Mouse (Mus musculus): ENCODE results near the gene Gm17651. TPM values are rescaled to one million over a fixed set of nuclear protein-coding genes. Genes with fewer than 3 reads are reported as not detected.

Gm17651 gene
- not detected in 2 replicates for polyA plus RNA-seq (2016; fragmentation: Nextera tagmentation; extraction: Ambion mirVana)

- Histone ChIP-seq H3K4me3 (replicated peaks) (no peak within 1 kb of the TSS), H3K27ac (no peak within 1 kb of the TSS), H3K9me3 (no peaks in the 10 kb centered on the region), H3K4me1 (no peaks in the 10 kb centered on the region), H3K36me3 (replicated peaks) (peaks cover 11% of the 10 kb centered on the region), H3K9ac (no peak within 1 kb of the TSS), H3K27me3 (peaks cover 6% of the 10 kb centered on the region; the same call in 1 of the 2 replicates), H3K4me2 (no peak within 1 kb of the TSS)
- no peak for ATAC-seq (ENCODE audit: low FRiP score)
- 90% methylated on average over 7 of the region's 7 CpGs for WGBS
These were observed at the start of gene Gm17651 for GRCm38 (mm10) chr3:97674644-97675110. Gene Gm17651 (minus strand): TSS chr3:97674694.

GRCm38 (mm10) chr3:97719116-97719515, 44.6 kb upstream of the Gm17651 start:
- Histone ChIP-seq H3K4me3 (replicated peaks) (no peak overlapping the region), H3K27ac (no peak overlapping the region), H3K36me3 (replicated peaks) (no peaks in the 10 kb centered on the region), H3K4me2 (no peak overlapping the region), H3K27me3 (no peaks in the 10 kb centered on the region), H3K9ac (no peak overlapping the region), H3K9me3 (0 out of 2 replicates have a peak, but pooled peaks cover 6% of the 10 kb centered on the region), H3K4me1 (no peaks in the 10 kb centered on the region)
- ATAC-seq (ENCODE audit: low FRiP score), result no peak
- 82% methylated on average over 9 of the region's 9 CpGs for WGBS

- no peaks in the 10 kb centered on the region for H3K4me1 ChIP-seq
- 86% methylated on average over 1 of the region's 1 CpGs for WGBS
These were observed 41.4 kb upstream of the Gm17651 start for GRCm38 (mm10) chr3:97715922-97716321.

GRCm38 (mm10) chr3:97710881-97711280, 36.4 kb upstream of the Gm17651 start:
- WGBS, result 67% methylated on average over 5 of the region's 5 CpGs
- Histone ChIP-seq H3K36me3 (replicated peaks) (no peaks in the 10 kb centered on the region), H3K9me3 (no peaks in the 10 kb centered on the region), H3K27me3 (no peaks in the 10 kb centered on the region), H3K27ac (no peak overlapping the region), H3K4me2 (no peak overlapping the region), H3K4me1 (no peaks in the 10 kb centered on the region), H3K9ac (no peak overlapping the region), H3K4me3 (replicated peaks) (no peak overlapping the region)
- ATAC-seq (ENCODE audit: low FRiP score), result no peak

More at GRCm38 (mm10) chr3:97715922-97716321, 41.4 kb upstream of the Gm17651 start:
- H3K27ac ChIP-seq, result no peak overlapping the region
- no peak overlapping the region for H3K4me2 ChIP-seq
- H3K27me3 ChIP-seq, result no peaks in the 10 kb centered on the region
- no peaks in the 10 kb centered on the region for H3K9me3 ChIP-seq
- H3K9ac ChIP-seq, result no peak overlapping the region
- H3K36me3 ChIP-seq (replicated peaks), result no peaks in the 10 kb centered on the region
- ATAC-seq (ENCODE audit: low FRiP score), result no peak
- no peak overlapping the region for H3K4me3 ChIP-seq (replicated peaks)

GRCm38 (mm10) chr3:97710134-97710533, 35.6 kb upstream of the Gm17651 start:
- WGBS, result 89% methylated on average over 11 of the region's 11 CpGs
- H3K9ac ChIP-seq, result no peak overlapping the region
- no peak overlapping the region for H3K27ac ChIP-seq
- no peaks in the 10 kb centered on the region for H3K4me1 ChIP-seq
- no peak overlapping the region for H3K4me2 ChIP-seq
- H3K4me3 ChIP-seq (replicated peaks), result no peak overlapping the region
- H3K27me3 ChIP-seq, result no peaks in the 10 kb centered on the region
- no peak for ATAC-seq (ENCODE audit: low FRiP score)
- H3K36me3 ChIP-seq (replicated peaks), result no peaks in the 10 kb centered on the region
- H3K9me3 ChIP-seq, result no peaks in the 10 kb centered on the region

- H3K27ac ChIP-seq, result no peak overlapping the region
- no peak for ATAC-seq (ENCODE audit: low FRiP score)
- H3K27me3 ChIP-seq, result no peaks in the 10 kb centered on the region
- H3K4me1 ChIP-seq, result no peaks in the 10 kb centered on the region
- no peak overlapping the region for H3K4me3 ChIP-seq (replicated peaks)
- H3K9me3 ChIP-seq, result no peaks in the 10 kb centered on the region
- WGBS, result 92% methylated on average over 4 of the region's 4 CpGs
- no peaks in the 10 kb centered on the region for H3K36me3 ChIP-seq (replicated peaks)
- no peak overlapping the region for H3K9ac ChIP-seq
- no peak overlapping the region for H3K4me2 ChIP-seq
These were observed 32.1 kb upstream of the Gm17651 start for GRCm38 (mm10) chr3:97706561-97706960.

GRCm38 (mm10) chr3:97705508-97705907, 31.0 kb upstream of the Gm17651 start:
- no peaks in the 10 kb centered on the region for H3K36me3 ChIP-seq (replicated peaks)
- no peaks in the 10 kb centered on the region for H3K4me1 ChIP-seq
- no peaks in the 10 kb centered on the region for H3K27me3 ChIP-seq
- H3K9me3 ChIP-seq, result no peaks in the 10 kb centered on the region
- WGBS, result 83% methylated on average over 3 of the region's 3 CpGs
- no peak overlapping the region for H3K9ac ChIP-seq
- no peak overlapping the region for H3K27ac ChIP-seq
- H3K4me3 ChIP-seq (replicated peaks), result no peak overlapping the region
- ATAC-seq (ENCODE audit: low FRiP score), result no peak
- no peak overlapping the region for H3K4me2 ChIP-seq

GRCm38 (mm10) chr3:97702448-97703080, 28.1 kb upstream of the Gm17651 start:
- ATAC-seq (ENCODE audit: low FRiP score), result no peak
- WGBS, result 93% methylated on average over 11 of the region's 11 CpGs
- Histone ChIP-seq H3K9me3 (no peaks in the 10 kb centered on the region), H3K27me3 (no peaks in the 10 kb centered on the region), H3K9ac (no peak overlapping the region), H3K36me3 (replicated peaks) (no peaks in the 10 kb centered on the region), H3K27ac (no peak overlapping the region), H3K4me2 (no peak overlapping the region), H3K4me1 (no peaks in the 10 kb centered on the region), H3K4me3 (replicated peaks) (no peak overlapping the region)

- Histone ChIP-seq H3K9me3 (no peaks in the 10 kb centered on the region), H3K27me3 (no peaks in the 10 kb centered on the region), H3K27ac (no peak overlapping the region), H3K4me2 (no peak overlapping the region), H3K4me3 (replicated peaks) (no peak overlapping the region), H3K4me1 (no peaks in the 10 kb centered on the region), H3K9ac (no peak overlapping the region), H3K36me3 (replicated peaks) (no peaks in the 10 kb centered on the region)
- no peak for ATAC-seq (ENCODE audit: low FRiP score)
- 73% methylated on average over 3 of the region's 3 CpGs for WGBS
These were observed 26.7 kb upstream of the Gm17651 start for GRCm38 (mm10) chr3:97701198-97701597.

- H3K4me2 ChIP-seq, result no peak overlapping the region
- no peaks in the 10 kb centered on the region for H3K4me1 ChIP-seq
- 84% methylated on average over 3 of the region's 3 CpGs for WGBS
- H3K4me3 ChIP-seq (replicated peaks), result no peak overlapping the region
- H3K9me3 ChIP-seq, result no peaks in the 10 kb centered on the region
- H3K27ac ChIP-seq, result no peak overlapping the region
- no peak for ATAC-seq (ENCODE audit: low FRiP score)
- H3K36me3 ChIP-seq (replicated peaks), result no peaks in the 10 kb centered on the region
- H3K27me3 ChIP-seq, result no peaks in the 10 kb centered on the region
- no peak overlapping the region for H3K9ac ChIP-seq
These were observed 24.6 kb upstream of the Gm17651 start for GRCm38 (mm10) chr3:97699061-97699460.

GRCm38 (mm10) chr3:97697291-97697690, 22.8 kb upstream of the Gm17651 start:
- no peak overlapping the region for H3K27ac ChIP-seq
- no peaks in the 10 kb centered on the region for H3K36me3 ChIP-seq (replicated peaks)
- no peak overlapping the region for H3K9ac ChIP-seq
- H3K27me3 ChIP-seq, result no peaks in the 10 kb centered on the region
- H3K9me3 ChIP-seq, result no peaks in the 10 kb centered on the region
- 78% methylated on average over 9 of the region's 9 CpGs for WGBS
- no peak for ATAC-seq (ENCODE audit: low FRiP score)
- H3K4me2 ChIP-seq, result no peak overlapping the region
- no peak overlapping the region for H3K4me3 ChIP-seq (replicated peaks)
- H3K4me1 ChIP-seq, result no peaks in the 10 kb centered on the region

- no peak overlapping the region for H3K27ac ChIP-seq
- H3K4me2 ChIP-seq, result no peak overlapping the region
- no peaks in the 10 kb centered on the region for H3K36me3 ChIP-seq (replicated peaks)
- no peaks in the 10 kb centered on the region for H3K9me3 ChIP-seq
- H3K4me1 ChIP-seq, result no peaks in the 10 kb centered on the region
- no peak overlapping the region for H3K9ac ChIP-seq
- ATAC-seq (ENCODE audit: low FRiP score), result no peak
- 88% methylated on average over 9 of the region's 9 CpGs for WGBS
- no peaks in the 10 kb centered on the region for H3K27me3 ChIP-seq
- no peak overlapping the region for H3K4me3 ChIP-seq (replicated peaks)
These were observed 22.4 kb upstream of the Gm17651 start for GRCm38 (mm10) chr3:97696866-97697265.

GRCm38 (mm10) chr3:97693806-97694205, 19.3 kb upstream of the Gm17651 start:
- Histone ChIP-seq H3K36me3 (replicated peaks) (no peaks in the 10 kb centered on the region), H3K4me3 (replicated peaks) (no peak overlapping the region), H3K9ac (no peak overlapping the region), H3K4me1 (0 out of 2 replicates have a peak, but pooled peaks cover 9% of the 10 kb centered on the region), H3K27me3 (no peaks in the 10 kb centered on the region), H3K27ac (no peak overlapping the region), H3K4me2 (no peak overlapping the region), H3K9me3 (no peaks in the 10 kb centered on the region)
- ATAC-seq (ENCODE audit: low FRiP score), result no peak
- 89% methylated on average over 6 of the region's 6 CpGs for WGBS

Data from forebrain, embryonic 12.5 days (tissue).